12 mouse cellular contexts compared by ENCODE assay signal in genomic region chr10:43489550-43489949, GRCm38 (mm10). TPM values are rescaled to one million over a fixed set of nuclear protein-coding genes. Genes with fewer than 3 reads are reported as not detected.
DNase-seq lines count a peak whose midpoint lies in the region; ATAC-seq and TF ChIP-seq lines count a peak whose summit lies in the region.
"Had no signal": no experiment of that assay in that cellular context is flagged by ENCODE, and none has a peak within 500 bp of the region (broad histone marks: within the 10 kb centered on the region; RNA-seq: fewer than 3 reads in every experiment).

No protein-coding gene starts in this region.

- peak overlapping the region; percentile 48 for H3K27ac ChIP-seq in heart, embryonic 11.5 days (ENCODE audit: low read depth, low read length)
- peak overlapping the region; percentile 77 for H3K27ac ChIP-seq in ES-E14 (ENCODE audit: insufficient read depth, low read depth, low read length, poor library complexity, severe bottlenecking)
- peak overlapping the region; percentile 34; the same call in 1 of the 2 replicates for H3K27ac ChIP-seq in liver, embryonic 13.5 days
- H3K27ac ChIP-seq: limb, embryonic 15.5 days had no signal

- ATAC-seq in heart, embryonic 11.5 days (replicated peaks; ENCODE audit: insufficient number of reproducible peaks, low FRiP score, low TSS enrichment): peak; percentile 53; the same call in 1 of the 2 replicates
- ATAC-seq in liver, embryonic 13.5 days (ENCODE audit: low read depth): 0 out of 2 replicates have a peak, but pooled peaks have one; percentile 43

- H3K27me3 ChIP-seq in heart, embryonic 11.5 days (ENCODE audit: control insufficient read depth, insufficient read depth, low read length): no peaks in the 10 kb centered on the region
- no peaks in the 10 kb centered on the region for H3K27me3 ChIP-seq in liver, embryonic 13.5 days
- H3K27me3 ChIP-seq: limb, embryonic 15.5 days had no signal

- DNase-seq in heart, postnatal 14 days: no peak
- no peak for DNase-seq in ES-E14 (ENCODE audit: low read depth, low spot score)
- DNase-seq in kidney, adult 11 months: peak; percentile 72
- no peak for DNase-seq in liver, embryonic 13.5 days
- DNase-seq in right cerebral cortex, postnatal 25 days: no peak
- no peak for DNase-seq in cerebellum, postnatal 14 days
- DNase-seq in thymus, postnatal 4 days: no peak
- DNase-seq: right cerebral cortex, postnatal 4 days; thymus, postnatal 14 days had no signal

- in situ Hi-C loops in ES-E14 (cut with MboI; ENCODE audit: low sequenced_read_pairs in 2 of 2, unreplicated experiment in 2 of 2): no loop called here

- H3K9ac ChIP-seq in heart, embryonic 11.5 days (ENCODE audit: low read depth, low read length): no peak overlapping the region
- peak overlapping the region; percentile 76; the same call in 1 of the 2 replicates for H3K9ac ChIP-seq in ES-E14 (ENCODE audit: insufficient read depth, low read depth, low read length, poor library complexity, severe bottlenecking)
- H3K9ac ChIP-seq in liver, embryonic 13.5 days: no peak overlapping the region
- H3K9ac ChIP-seq: limb, embryonic 15.5 days had no signal

- no peaks in the 10 kb centered on the region for H3K9me3 ChIP-seq in heart, embryonic 11.5 days (replicated peaks; ENCODE audit: control insufficient read depth, low read length)
- no peaks in the 10 kb centered on the region for H3K9me3 ChIP-seq in ES-E14 (ENCODE audit: control insufficient read depth, insufficient read depth, low read depth, low read length)
- H3K9me3 ChIP-seq in liver, embryonic 13.5 days (replicated peaks): no peaks in the 10 kb centered on the region
- H3K9me3 ChIP-seq: G1E; limb, embryonic 15.5 days had no signal

- H3K36me3 ChIP-seq in heart, embryonic 11.5 days (ENCODE audit: control insufficient read depth, insufficient read depth, low read length): no peaks in the 10 kb centered on the region
- H3K36me3 ChIP-seq in ES-E14 (ENCODE audit: control insufficient read depth, insufficient read depth, low read length, poor library complexity, severe bottlenecking): peaks cover 6% of the 10 kb centered on the region; the same call in 1 of the 2 replicates
- peaks cover 7% of the 10 kb centered on the region for H3K36me3 ChIP-seq in liver, embryonic 13.5 days

- H3K4me3 ChIP-seq in heart, embryonic 11.5 days (ENCODE audit: low read depth, low read length): no peak overlapping the region
- peak overlapping the region; percentile 12 to 59; a peak in 3 of 4 replicates for H3K4me3 ChIP-seq in ES-E14 (ENCODE audit: insufficient read depth in 1 of 2, low read depth in 1 of 2, low read length in 2 of 2, poor library complexity in 1 of 2, severe bottlenecking in 1 of 2)
- no peak overlapping the region for H3K4me3 ChIP-seq in liver, embryonic 13.5 days (replicated peaks)
- H3K4me3 ChIP-seq: limb, embryonic 15.5 days had no signal

- WGBS in heart, embryonic 11.5 days (ENCODE audit: insufficient replicate concordance): 18% methylated on average over 6 of the region's 6 CpGs
- 36% methylated on average over 6 of the region's 6 CpGs for WGBS in liver, embryonic 13.5 days (ENCODE audit: insufficient replicate concordance)

- intact Hi-C loops in heart, postnatal 14 days (cut with DNase I): no loop called here

- peaks cover 28% of the 10 kb centered on the region for H3K4me1 ChIP-seq in heart, embryonic 11.5 days (ENCODE audit: control insufficient read depth, insufficient read depth, low read length)
- H3K4me1 ChIP-seq in ES-E14 (ENCODE audit: control insufficient read depth in 2 of 2, insufficient read depth in 2 of 2, low read length in 2 of 2, poor library complexity in 1 of 2): peaks cover 9 to 24% of the 10 kb centered on the region in 2 experiments; a peak in 3 of 4 replicates
- peaks cover 40% of the 10 kb centered on the region for H3K4me1 ChIP-seq in liver, embryonic 13.5 days (replicated peaks)

- H3K4me2 ChIP-seq in heart, embryonic 11.5 days: peak overlapping the region; percentile 39; the same call in 1 of the 2 replicates
- no peak overlapping the region for H3K4me2 ChIP-seq in liver, embryonic 13.5 days
- H3K4me2 ChIP-seq: limb, embryonic 15.5 days had no signal

TF ChIP-seq in ES-E14, 5 proteins besides CTCF, POLR2A, EP300 and RAD21:
- no peak for TF ChIP-seq MAFK (IDR thresholded peaks at IDR 0.05; ENCODE audit: insufficient read depth, low read depth, low read length)
- TF ChIP-seq ZC3H11A (IDR thresholded peaks at IDR 0.05; ENCODE audit: borderline replicate concordance, low read depth, low read length): no peak
- TF ChIP-seq ZNF384 (IDR thresholded peaks at IDR 0.05; ENCODE audit: low read depth, low read length): no peak
- TF ChIP-seq HCFC1 (IDR thresholded peaks at IDR 0.05; ENCODE audit: borderline replicate concordance, insufficient read depth, low read length): no peak
TF ChIP-seq in ES-E14: peak in this region for 0.

RNA-seq across cellular contexts. Expression of gene Bend3, which starts 10.9 kb away (rescaled TPM):
- polyA plus RNA-seq in heart, embryonic 11.5 days (2014; fragmentation: Nextera tagmentation; extraction: Ambion mirVana): 3.9 and 4.1 TPM in 2 replicates
- total RNA-seq in heart, postnatal 14 days (2021): 1 to 10 TPM; 5.8 to 6.1 TPM
- 23.2 and 26.4 TPM in 2 replicates for total RNA-seq in ES-E14 (2012; rRNA removed)
- polyA plus RNA-seq in liver, embryonic 13.5 days (2015; fragmentation: Nextera tagmentation; extraction: Ambion mirVana): 1.2 and 1.4 TPM in 2 replicates

RNA-seq across cellular contexts. Expression of gene Gm9803, which starts 34.3 kb away (rescaled TPM):
- polyA plus RNA-seq in heart, embryonic 11.5 days (2014; fragmentation: Nextera tagmentation; extraction: Ambion mirVana): 11.5 and 22.7 TPM in 2 replicates
- total RNA-seq in heart, postnatal 14 days (2021): 10 to 100 TPM in 1 of 2 experiments, 1 to 10 TPM in 1; 8.9 to 13.0 TPM
- 13.3 and 20.6 TPM in 2 replicates for total RNA-seq in ES-E14 (2012; rRNA removed)
- polyA plus RNA-seq in liver, embryonic 13.5 days (2015; fragmentation: Nextera tagmentation; extraction: Ambion mirVana): 8.8 and 12.9 TPM in 2 replicates

RNA-seq across cellular contexts. Expression of gene 1700021F05Rik, which starts 51.2 kb away (rescaled TPM):
- polyA plus RNA-seq in heart, embryonic 11.5 days (2014; fragmentation: Nextera tagmentation; extraction: Ambion mirVana): 93.8 and 106 TPM in 2 replicates
- 10 to 100 TPM; 97.0 to 98.4 TPM for total RNA-seq in heart, postnatal 14 days (2021)
- 30.0 and 32.9 TPM in 2 replicates for total RNA-seq in ES-E14 (2012; rRNA removed)
- polyA plus RNA-seq in liver, embryonic 13.5 days (2015; fragmentation: Nextera tagmentation; extraction: Ambion mirVana): 40.1 and 51.7 TPM in 2 replicates

Comparison
In these comparisons a context has a peak if more than half of its experiments do, and no peak if none do; other contexts are left out.
1. H3K4me3 ChIP-seq: peak in ES-E14 (2 of 2); none in heart, embryonic 11.5 days (single experiment) and liver, embryonic 13.5 days (single experiment).
2. Peak in every context shown above with its lines, with median percentiles within 50 percentile points of each other: H3K27ac ChIP-seq.